In the genomic region with DNA sequence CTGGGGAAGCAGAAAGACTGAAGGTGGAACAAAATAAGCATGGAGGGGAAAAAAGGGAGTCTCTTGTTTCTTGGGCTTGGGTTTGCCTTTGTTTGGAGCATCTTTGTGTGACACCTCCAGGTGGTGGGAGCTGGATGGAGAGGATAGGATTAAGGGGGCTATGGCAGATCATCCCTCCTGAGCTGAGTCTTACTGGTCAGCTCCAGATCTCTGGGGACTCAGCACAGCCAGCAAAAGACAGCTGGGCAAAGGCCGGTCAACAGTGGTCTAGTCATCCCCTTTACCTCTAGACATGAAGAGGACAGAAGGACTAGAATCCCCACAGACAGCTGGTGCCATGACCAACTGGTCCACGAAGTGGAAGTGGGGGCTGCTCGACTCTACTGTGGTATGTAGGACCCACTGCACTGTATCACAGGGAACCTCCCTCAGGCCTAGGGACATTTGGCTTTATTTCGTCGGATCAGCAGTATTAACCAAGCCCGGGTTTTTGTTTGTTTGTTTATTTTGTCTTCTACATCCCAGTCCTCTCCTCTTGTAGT, we compare ENCODE assay signal across 18 mouse cellular contexts.
A peak's percentile ranks its signal among the peaks of the same experiment; 100 is the strongest.
DNase-seq lines count a peak whose midpoint lies in the region; ATAC-seq lines count a peak whose summit lies in the region.
"Had no signal": no experiment of that assay in that cellular context is flagged by ENCODE, and none has a peak within 500 bp of the region (broad histone marks: within the 10 kb centered on the region; RNA-seq: fewer than 3 reads in every experiment).

No protein-coding gene starts in this region.

- peak; percentile 25; the same call in 1 of the 2 replicates for ATAC-seq in lung, embryonic 15.5 days (ENCODE audit: borderline replicate concordance, extremely low read depth, low FRiP score, low TSS enrichment)
- no peak for ATAC-seq in embryonic facial prominence, embryonic 13.5 days (ENCODE audit: insufficient number of reproducible peaks, insufficient read depth, low FRiP score, low TSS enrichment, low read depth)
- 0 out of 2 replicates have a peak, but pooled peaks have one; percentile 53 for ATAC-seq in limb, embryonic 15.5 days (ENCODE audit: insufficient number of reproducible peaks, low FRiP score, low TSS enrichment, low read depth)
- no peak for ATAC-seq in midbrain, embryonic 15.5 days (replicated peaks)

- DNase-seq in heart, embryonic 10.5 days (ENCODE audit: low spot score): no peak
- DNase-seq in heart, adult 18-20 months: no peak
- no peak for DNase-seq in lung, postnatal 36 days
- DNase-seq in cerebellum, postnatal 25 days: no peak
- DNase-seq: adrenal gland, adult 2 months; cerebellum, adult 11-12 months; cerebellum, postnatal 36 days; gastrocnemius, postnatal 25 days; heart, postnatal 4 days; lung, adult 2 months had no signal

- H3K4me1 ChIP-seq in heart, embryonic 10.5 days: peaks cover 5% of the 10 kb centered on the region; the same call in 1 of the 2 replicates
- H3K4me1 ChIP-seq in lung, embryonic 15.5 days: peaks cover 12% of the 10 kb centered on the region
- H3K4me1 ChIP-seq in embryonic facial prominence, embryonic 13.5 days: peaks cover 21% of the 10 kb centered on the region
- H3K4me1 ChIP-seq in limb, embryonic 15.5 days: peaks cover 7% of the 10 kb centered on the region; the same call in 1 of the 2 replicates
- H3K4me1 ChIP-seq in midbrain, embryonic 15.5 days: no peaks in the 10 kb centered on the region

- no peak overlapping the region for H3K4me2 ChIP-seq in lung, embryonic 15.5 days
- no peak overlapping the region for H3K4me2 ChIP-seq in embryonic facial prominence, embryonic 13.5 days
- H3K4me2 ChIP-seq in limb, embryonic 15.5 days: no peak overlapping the region
- H3K4me2 ChIP-seq in midbrain, embryonic 15.5 days: no peak overlapping the region
- H3K4me2 ChIP-seq: heart, embryonic 11.5 days had no signal

- H3K27ac ChIP-seq in heart, embryonic 10.5 days: 0 out of 2 replicates have a peak overlapping the region, but pooled peaks have one; percentile 18
- H3K27ac ChIP-seq in lung, embryonic 15.5 days: peak overlapping the region; percentile 74
- H3K27ac ChIP-seq in embryonic facial prominence, embryonic 13.5 days: peak overlapping the region; percentile 83
- peak overlapping the region; percentile 68 for H3K27ac ChIP-seq in limb, embryonic 15.5 days
- no peak overlapping the region for H3K27ac ChIP-seq in midbrain, embryonic 15.5 days
- H3K27ac ChIP-seq: forebrain, embryonic 10.5 days; kidney, postnatal 0 days had no signal

- no peaks in the 10 kb centered on the region for H3K9me3 ChIP-seq in heart, embryonic 10.5 days
- H3K9me3 ChIP-seq in lung, embryonic 15.5 days: no peaks in the 10 kb centered on the region
- H3K9me3 ChIP-seq in embryonic facial prominence, embryonic 13.5 days: no peaks in the 10 kb centered on the region
- H3K9me3 ChIP-seq in limb, embryonic 15.5 days: no peaks in the 10 kb centered on the region
- no peaks in the 10 kb centered on the region for H3K9me3 ChIP-seq in midbrain, embryonic 15.5 days
- H3K9me3 ChIP-seq: forebrain, embryonic 10.5 days; megakaryocyte, embryonic 14.5 days had no signal

- WGBS in heart, embryonic 10.5 days: 69% methylated on average over 6 of the region's 6 CpGs
- 59% methylated on average over 6 of the region's 6 CpGs for WGBS in lung, embryonic 15.5 days
- 77% methylated on average over 6 of the region's 6 CpGs for WGBS in embryonic facial prominence, embryonic 13.5 days
- WGBS in limb, embryonic 15.5 days: 64% methylated on average over 6 of the region's 6 CpGs
- 79% methylated on average over 6 of the region's 6 CpGs for WGBS in midbrain, embryonic 15.5 days

- H3K27me3 ChIP-seq in heart, embryonic 10.5 days (ENCODE audit: insufficient read depth, poor library complexity, severe bottlenecking): no peaks in the 10 kb centered on the region
- no peaks in the 10 kb centered on the region for H3K27me3 ChIP-seq in lung, embryonic 15.5 days
- no peaks in the 10 kb centered on the region; the same call in 1 of the 2 replicates for H3K27me3 ChIP-seq in embryonic facial prominence, embryonic 13.5 days
- no peaks in the 10 kb centered on the region; the same call in 1 of the 2 replicates for H3K27me3 ChIP-seq in limb, embryonic 15.5 days
- no peaks in the 10 kb centered on the region for H3K27me3 ChIP-seq in midbrain, embryonic 15.5 days (replicated peaks)

- H3K9ac ChIP-seq in lung, embryonic 15.5 days: no peak overlapping the region
- no peak overlapping the region for H3K9ac ChIP-seq in embryonic facial prominence, embryonic 13.5 days
- H3K9ac ChIP-seq in limb, embryonic 15.5 days: no peak overlapping the region
- H3K9ac ChIP-seq in midbrain, embryonic 15.5 days: no peak overlapping the region

- no peaks in the 10 kb centered on the region for H3K36me3 ChIP-seq in heart, embryonic 10.5 days
- H3K36me3 ChIP-seq in lung, embryonic 15.5 days: no peaks in the 10 kb centered on the region
- H3K36me3 ChIP-seq in embryonic facial prominence, embryonic 13.5 days: no peaks in the 10 kb centered on the region
- no peaks in the 10 kb centered on the region for H3K36me3 ChIP-seq in limb, embryonic 15.5 days
- H3K36me3 ChIP-seq in midbrain, embryonic 15.5 days (replicated peaks): no peaks in the 10 kb centered on the region
- H3K36me3 ChIP-seq: forebrain, embryonic 10.5 days had no signal

- H3K4me3 ChIP-seq in heart, embryonic 10.5 days: no peak overlapping the region
- no peak overlapping the region for H3K4me3 ChIP-seq in lung, embryonic 15.5 days
- no peak overlapping the region for H3K4me3 ChIP-seq in embryonic facial prominence, embryonic 13.5 days
- H3K4me3 ChIP-seq in limb, embryonic 15.5 days: no peak overlapping the region
- H3K4me3 ChIP-seq in midbrain, embryonic 15.5 days: no peak overlapping the region
- H3K4me3 ChIP-seq: forebrain, embryonic 10.5 days; megakaryocyte, embryonic 14.5 days had no signal

Comparison
In these comparisons a context has a peak if more than half of its experiments do, and no peak if none do; other contexts are left out.
1. ATAC-seq: peak in lung, embryonic 15.5 days (single experiment) and limb, embryonic 15.5 days (single experiment); none in embryonic facial prominence, embryonic 13.5 days (single experiment) and midbrain, embryonic 15.5 days (single experiment).